Mouse (Mus musculus) brain, embryonic 14.5 days (tissue): Measurements from ENCODE around the gene Lef1.

Source experiments
- CTCF ChIP-seq: fragments of 200-500 bp; IDR thresholded peaks from 2 replicates; pipeline ENCODE4 v1.5.1; 2012; ENCODE audit warnings: inconsistent platforms, mild to moderate bottlenecking, moderate library complexity, borderline replicate concordance; ENCODE audit not compliant: insufficient read depth, insufficient read length; ENCODE audit errors: extremely low read depth
- POLR2A ChIP-seq: fragments of 200-500 bp; IDR thresholded peaks from 2 replicates; pipeline ENCODE4 v1.6.1; 2012; ENCODE audit warnings: mild to moderate bottlenecking, inconsistent platforms, borderline replicate concordance; ENCODE audit not compliant: poor library complexity, insufficient read depth, insufficient read length, severe bottlenecking; ENCODE audit errors: extremely low read depth

GRCm38 (mm10) chr3:131271559-131272373 lies 161.5 kb downstream of the Lef1 start, which contains the start of gene Hadh:
- TF ChIP-seq POLR2A (peak; percentile 19; the same call in 1 of the 2 replicates), CTCF (no peak)
